ENCODE assay signal across 25 mouse cellular contexts in genomic region chr14:104006426-104006825, GRCm38 (mm10).
DNase-seq lines count a peak whose midpoint lies in the region; ATAC-seq and TF ChIP-seq lines count a peak whose summit lies in the region.
"Had no signal": no experiment of that assay in that cellular context is flagged by ENCODE, and none has a peak within 500 bp of the region (broad histone marks: within the 10 kb centered on the region; RNA-seq: fewer than 3 reads in every experiment).

No protein-coding gene starts in this region.

- H3K9ac ChIP-seq in kidney, embryonic 15.5 days, result no peak overlapping the region
- H3K9ac ChIP-seq: embryonic facial prominence, embryonic 12.5 days; hindbrain, embryonic 12.5 days; limb, embryonic 13.5 days; liver, embryonic 15.5 days; midbrain, embryonic 15.5 days; stomach, embryonic 15.5 days had no signal

- WGBS in kidney, adult 2 months, result 59% methylated on average over 4 of the region's 4 CpGs
- WGBS in kidney, embryonic 15.5 days, result 81% methylated on average over 4 of the region's 4 CpGs

- POLR2A ChIA-PET in Patski (lab: Charles Lee), result no interaction called here

- no peak overlapping the region for H3K4me3 ChIP-seq in kidney, adult 2 months (ENCODE audit: insufficient read depth, low read depth, low read length)
- no peak overlapping the region for H3K4me3 ChIP-seq in kidney, embryonic 15.5 days (replicated peaks)
- no peak overlapping the region for H3K4me3 ChIP-seq in embryonic fibroblast, embryonic 13.5 days (ENCODE audit: insufficient read depth, low read length)
- H3K4me3 ChIP-seq: embryonic facial prominence, embryonic 12.5 days; gastrocnemius, adult 2 months; hindbrain, embryonic 12.5 days; limb, embryonic 13.5 days; liver, embryonic 15.5 days; megakaryocyte, embryonic 14.5 days; midbrain, embryonic 15.5 days; stomach, embryonic 15.5 days had no signal

- DNase-seq in kidney, adult 2 months, result peak; percentile 17
- DNase-seq in Muller cell, postnatal 12 days (ENCODE audit: inconsistent ontology term), result peak; percentile 69
- no peak for DNase-seq in Patski (ENCODE audit: low read depth, low spot score)
- no peak for DNase-seq in frontal cortex, adult 2 months (ENCODE audit: extremely low spot score in 1 of 2, low spot score in 1 of 2)
- DNase-seq in layer of hippocampus, adult 9-10 months (ENCODE audit: low spot score), result no peak
- DNase-seq in left cerebral cortex, adult 8-10 months (ENCODE audit: low spot score in 2 of 2), result no peak
- DNase-seq: cerebellum, adult 2 months; gastrocnemius, adult 2 months; heart, postnatal 10 days; kidney, adult 9 months; layer of hippocampus, adult 9-11 months; right cerebral cortex, postnatal 25 days; thymus, adult 18-20 months; thymus, postnatal 4 days had no signal

- H3K27ac ChIP-seq in kidney, adult 2 months (ENCODE audit: insufficient read depth, low read depth, low read length), result no peak overlapping the region
- H3K27ac ChIP-seq in kidney, embryonic 15.5 days, result no peak overlapping the region
- H3K27ac ChIP-seq in embryonic fibroblast, embryonic 13.5 days (ENCODE audit: insufficient read depth, low read length), result peak overlapping the region; percentile 68
- H3K27ac ChIP-seq: embryonic facial prominence, embryonic 12.5 days; gastrocnemius, adult 2 months; hindbrain, embryonic 12.5 days; limb, embryonic 13.5 days; liver, embryonic 15.5 days; midbrain, embryonic 15.5 days; stomach, embryonic 15.5 days had no signal

- TF ChIP-seq POLR2A in kidney, adult 2 months (IDR thresholded peaks at IDR 0.05; ENCODE audit: low read depth, low read length), result no peak
- TF ChIP-seq POLR2A in embryonic fibroblast, embryonic 13.5 days (IDR thresholded peaks at IDR 0.05; ENCODE audit: low read depth, low read length), result no peak

- no peak overlapping the region for H3K4me2 ChIP-seq in kidney, embryonic 15.5 days
- H3K4me2 ChIP-seq: embryonic facial prominence, embryonic 12.5 days; heart, embryonic 11.5 days; hindbrain, embryonic 12.5 days; limb, embryonic 13.5 days; liver, embryonic 15.5 days; midbrain, embryonic 15.5 days; stomach, embryonic 15.5 days had no signal

- H3K4me1 ChIP-seq in kidney, adult 2 months (ENCODE audit: control insufficient read depth, insufficient read depth, low read length), result no peaks in the 10 kb centered on the region; the same call in 1 of the 2 replicates
- H3K4me1 ChIP-seq in kidney, embryonic 15.5 days, result no peaks in the 10 kb centered on the region
- peaks cover 15% of the 10 kb centered on the region for H3K4me1 ChIP-seq in embryonic fibroblast, embryonic 13.5 days (ENCODE audit: control insufficient read depth, insufficient read depth, low read length)
- H3K4me1 ChIP-seq: embryonic facial prominence, embryonic 12.5 days; hindbrain, embryonic 12.5 days; limb, embryonic 13.5 days; liver, embryonic 15.5 days; megakaryocyte, embryonic 14.5 days; midbrain, embryonic 15.5 days; stomach, embryonic 15.5 days had no signal

- no peaks in the 10 kb centered on the region for H3K27me3 ChIP-seq in kidney, adult 2 months (replicated peaks; ENCODE audit: control insufficient read depth, insufficient read depth, low read length)
- H3K27me3 ChIP-seq in kidney, embryonic 15.5 days, result no peaks in the 10 kb centered on the region
- H3K27me3 ChIP-seq in Patski, result no peaks in the 10 kb centered on the region
- H3K27me3 ChIP-seq: embryonic facial prominence, embryonic 12.5 days; hindbrain, embryonic 12.5 days; limb, embryonic 13.5 days; liver, embryonic 15.5 days; megakaryocyte, embryonic 14.5 days; midbrain, embryonic 15.5 days; stomach, embryonic 15.5 days had no signal

- ATAC-seq in kidney, embryonic 15.5 days (replicated peaks; ENCODE audit: low FRiP score), result no peak
- ATAC-seq in Patski, result peak; percentile 35
- ATAC-seq: activated CD4-positive, CD25-positive, alpha-beta regulatory T cell, adult 4 months; midbrain, embryonic 15.5 days had no signal

- no peaks in the 10 kb centered on the region for H3K36me3 ChIP-seq in kidney, adult 2 months (ENCODE audit: control insufficient read depth, insufficient read depth, low read length)
- no peaks in the 10 kb centered on the region for H3K36me3 ChIP-seq in kidney, embryonic 15.5 days
- H3K36me3 ChIP-seq: embryonic facial prominence, embryonic 12.5 days; hindbrain, embryonic 12.5 days; limb, embryonic 13.5 days; liver, embryonic 15.5 days; midbrain, embryonic 15.5 days; stomach, embryonic 15.5 days had no signal

- in situ Hi-C loops in Patski (cut with MboI; ENCODE audit: low pct_unique_long_range_greater_than_20kb), result no loop called here

- no peaks in the 10 kb centered on the region for H3K9me3 ChIP-seq in kidney, embryonic 15.5 days (replicated peaks)
- H3K9me3 ChIP-seq: embryonic facial prominence, embryonic 12.5 days; hindbrain, embryonic 12.5 days; limb, embryonic 13.5 days; liver, embryonic 15.5 days; midbrain, embryonic 15.5 days; stomach, embryonic 15.5 days had no signal

- CTCF ChIA-PET in Patski (lab: Charles Lee), result no interaction called here

- TF ChIP-seq CTCF in kidney, adult 2 months (conservative IDR thresholded peaks at IDR 0.05; ENCODE audit: insufficient read depth, insufficient read length, low read depth, low read length), result no peak
- no peak for TF ChIP-seq CTCF in Patski (IDR thresholded peaks at IDR 0.05)
- no peak for TF ChIP-seq CTCF in embryonic fibroblast, embryonic 13.5 days (IDR thresholded peaks at IDR 0.05; ENCODE audit: borderline replicate concordance, insufficient read depth, low read length)

Comparison
In these comparisons a context has a peak if more than half of its experiments do, and no peak if none do; other contexts are left out.
1. DNase-seq: peak in kidney, adult 2 months (single experiment) and Muller cell, postnatal 12 days (single experiment); none in Patski (single experiment), frontal cortex, adult 2 months (0 of 2), layer of hippocampus, adult 9-10 months (single experiment) and left cerebral cortex, adult 8-10 months (0 of 2).